Mouse (Mus musculus): ENCODE measurements around the gene Igsf8. TPM values are rescaled to one million over a fixed set of nuclear protein-coding genes. Genes with fewer than 3 reads are reported as not detected.

Gene Igsf8
- polyA plus RNA-seq, 1 experiment from 2014 or later = 16.8 TPM

DNA sequence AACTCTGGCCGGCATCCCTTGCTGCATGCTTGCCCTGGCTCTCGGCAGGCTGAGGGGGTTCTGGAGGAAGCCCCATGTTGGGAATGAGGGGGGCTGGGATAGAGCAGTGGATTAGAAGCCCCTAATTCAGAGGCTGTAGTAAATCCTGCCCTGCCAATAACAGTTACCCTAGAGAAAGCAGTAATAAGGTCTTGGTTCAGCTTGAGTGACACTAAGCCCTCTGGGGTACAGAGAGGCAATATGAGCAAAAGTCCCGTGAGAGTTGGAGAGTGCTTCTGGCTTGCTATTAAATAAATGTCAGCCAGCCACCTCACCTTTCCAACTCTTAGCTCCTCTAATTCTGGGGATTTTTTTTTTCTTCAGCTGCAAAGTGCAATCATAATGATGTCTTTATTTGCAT lies 93.9 kb downstream of the Igsf8 start:
- Histone ChIP-seq H3K27ac (no peak overlapping the region), H3K4me2 (no peak overlapping the region), H3K36me3 (no peaks in the 10 kb centered on the region), H3K27me3 (peaks cover 38% of the 10 kb centered on the region), H3K4me3 (replicated peaks) (no peak overlapping the region), H3K9ac (no peak overlapping the region), H3K4me1 (replicated peaks) (no peaks in the 10 kb centered on the region), H3K9me3 (replicated peaks) (no peaks in the 10 kb centered on the region)
- ATAC-seq (ENCODE audit: low read depth) (no peak), DNase-seq (no peak)
- WGBS (ENCODE audit: insufficient replicate concordance) = 48% methylated on average over 3 of the region's 3 CpGs

DNA sequence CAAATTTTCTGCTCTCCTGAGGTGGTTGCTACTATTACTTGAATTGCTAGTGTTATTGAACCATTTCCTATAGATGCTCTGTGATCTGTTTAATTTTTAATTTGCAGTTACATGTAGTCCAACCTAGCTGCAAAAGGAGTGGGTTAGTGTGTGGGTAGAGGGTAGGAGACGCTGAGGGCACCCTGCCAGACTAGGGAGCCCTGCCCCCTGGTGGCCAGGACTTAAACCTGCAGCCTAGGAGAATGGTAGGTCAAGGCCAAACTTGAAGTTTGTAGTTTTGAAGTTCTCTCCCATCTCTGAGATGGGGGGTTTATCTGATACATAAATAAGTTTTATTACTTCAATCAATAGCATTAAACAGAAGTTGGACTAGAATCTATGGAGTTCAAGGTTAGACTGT lies 96.1 kb downstream of the Igsf8 start:
- 6% methylated on average over 1 of the region's 1 CpGs for WGBS (ENCODE audit: insufficient replicate concordance)
- Histone ChIP-seq H3K27me3 (peaks cover 22% of the 10 kb centered on the region), H3K4me2 (no peak overlapping the region), H3K27ac (no peak overlapping the region), H3K9ac (no peak overlapping the region), H3K4me3 (replicated peaks) (no peak overlapping the region), H3K36me3 (no peaks in the 10 kb centered on the region), H3K9me3 (replicated peaks) (no peaks in the 10 kb centered on the region), H3K4me1 (replicated peaks) (no peaks in the 10 kb centered on the region)
- ATAC-seq (ENCODE audit: low read depth) (no peak), DNase-seq (peak; percentile 20)

DNA sequence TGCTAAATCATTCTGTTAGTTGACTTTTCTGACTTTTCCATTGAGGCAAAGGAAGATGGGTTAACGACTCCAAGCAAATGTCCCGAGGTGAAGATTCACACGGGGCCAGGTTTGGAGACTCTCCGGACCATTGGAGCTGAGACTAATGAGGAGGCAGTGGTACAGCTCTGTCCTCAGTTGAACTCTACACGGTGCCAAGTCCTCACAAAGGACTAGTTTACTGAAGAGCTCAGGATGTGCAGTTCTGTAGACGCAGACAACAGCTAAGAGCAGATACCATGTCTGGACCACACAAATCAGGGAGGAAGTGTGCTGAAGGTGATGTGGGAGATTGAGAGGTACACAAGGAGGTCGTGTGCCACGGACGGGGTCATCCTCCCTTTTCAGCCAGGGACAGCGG lies 96.9 kb downstream of the Igsf8 start:
- Histone ChIP-seq H3K27me3 (peaks cover 15% of the 10 kb centered on the region), H3K9me3 (replicated peaks) (no peaks in the 10 kb centered on the region), H3K4me3 (replicated peaks) (no peak overlapping the region), H3K27ac (no peak overlapping the region), H3K4me2 (no peak overlapping the region), H3K36me3 (no peaks in the 10 kb centered on the region), H3K9ac (no peak overlapping the region), H3K4me1 (replicated peaks) (no peaks in the 10 kb centered on the region)
- DNase-seq (no peak), ATAC-seq (ENCODE audit: low read depth) (no peak)
- 54% methylated on average over 10 of the region's 10 CpGs for WGBS (ENCODE audit: insufficient replicate concordance)

DNA sequence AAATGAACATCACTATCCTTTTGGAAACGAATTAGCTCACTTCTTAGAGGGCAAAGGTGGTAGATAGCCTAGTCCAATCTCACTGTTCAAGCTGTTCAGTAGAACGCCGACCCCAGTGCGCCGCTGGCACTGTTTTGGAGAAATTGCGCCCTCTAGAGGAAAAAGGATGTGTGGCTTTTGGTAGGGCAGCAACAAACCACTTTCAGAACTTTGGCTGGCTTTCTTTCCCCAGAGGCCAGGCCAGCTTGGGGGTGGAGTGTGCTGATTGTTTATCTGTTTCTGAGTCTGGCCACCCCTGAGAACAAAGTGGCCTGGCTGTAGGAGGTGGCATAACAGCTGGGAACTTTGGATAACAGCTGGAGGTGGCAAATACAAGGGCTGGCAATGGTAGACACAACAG lies 103.2 kb downstream of the Igsf8 start:
- DNase-seq (peak; percentile 81), ATAC-seq (ENCODE audit: low read depth) (peak; percentile 71)
- H3K9ac ChIP-seq = no peak overlapping the region
- H3K4me3 ChIP-seq (replicated peaks) = 0 out of 2 replicates have a peak overlapping the region, but pooled peaks have one; percentile 15
- H3K4me1 ChIP-seq (replicated peaks) = peaks cover 20% of the 10 kb centered on the region
- H3K36me3 ChIP-seq = no peaks in the 10 kb centered on the region
- peaks cover 3% of the 10 kb centered on the region; the same call in 1 of the 2 replicates for H3K27me3 ChIP-seq
- no peak overlapping the region for H3K27ac ChIP-seq
- WGBS (ENCODE audit: insufficient replicate concordance) = 5% methylated on average over 6 of the region's 6 CpGs
- H3K4me2 ChIP-seq = peak overlapping the region; percentile 47
- H3K9me3 ChIP-seq (replicated peaks) = no peaks in the 10 kb centered on the region

DNA sequence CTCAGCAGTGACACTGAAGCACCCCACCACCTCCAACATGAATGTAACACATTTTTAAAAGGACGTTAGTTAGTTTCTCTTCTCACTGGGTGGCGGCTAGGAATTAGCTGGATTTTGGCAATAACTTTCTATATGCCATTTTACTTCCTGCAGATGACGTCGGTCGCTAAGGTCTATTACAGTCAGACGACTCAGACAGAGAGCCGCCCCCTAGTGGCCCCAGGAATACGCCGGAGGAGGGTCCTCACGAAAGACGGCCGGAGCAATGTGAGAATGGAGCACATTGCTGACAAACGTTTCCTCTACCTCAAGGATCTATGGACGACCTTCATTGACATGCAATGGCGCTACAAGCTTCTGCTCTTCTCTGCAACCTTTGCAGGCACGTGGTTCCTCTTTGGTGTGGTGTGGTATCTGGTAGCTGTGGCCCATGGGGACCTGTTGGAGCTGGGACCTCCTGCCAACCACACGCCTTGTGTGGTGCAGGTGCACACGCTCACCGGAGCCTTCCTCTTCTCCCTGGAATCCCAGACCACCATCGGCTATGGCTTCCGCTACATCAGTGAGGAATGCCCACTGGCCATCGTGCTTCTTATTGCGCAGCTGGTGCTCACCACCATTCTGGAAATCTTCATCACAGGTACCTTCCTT lies 107.5 kb downstream of the Igsf8 start:
- DNase-seq = peak; percentile 30
- H3K4me2 ChIP-seq = peak overlapping the region; percentile 34

More for the DNA sequence above, 107.5 kb downstream of the Igsf8 start:
- Histone ChIP-seq H3K36me3 (no peaks in the 10 kb centered on the region), H3K4me1 (replicated peaks) (peaks cover 20% of the 10 kb centered on the region), H3K4me3 (replicated peaks) (no peak overlapping the region), H3K9me3 (replicated peaks) (no peaks in the 10 kb centered on the region), H3K27ac (no peak overlapping the region), H3K27me3 (peaks cover 2% of the 10 kb centered on the region), H3K9ac (no peak overlapping the region)
- no peak for ATAC-seq (ENCODE audit: low read depth)
- 27% methylated on average over 23 of the region's 23 CpGs for WGBS (ENCODE audit: insufficient replicate concordance)

Other genes with a start within 250 kb of the Igsf8 start
- 0.89 and 1.4 TPM in 2 replicates for gene Vangl2, start 233.2 kb upstream of the Igsf8 start, polyA plus RNA-seq (2015; fragmentation: Nextera tagmentation; extraction: Ambion mirVana)
- not detected in 2 replicates for gene Nhlh1, start 204.1 kb upstream of the Igsf8 start, polyA plus RNA-seq (2015; fragmentation: Nextera tagmentation; extraction: Ambion mirVana)
- 64.4 and 80.4 TPM in 2 replicates for gene Copa, start 179.1 kb upstream of the Igsf8 start, polyA plus RNA-seq (2015; fragmentation: Nextera tagmentation; extraction: Ambion mirVana)
- 33.6 and 38.6 TPM in 2 replicates for gene Ncstn, start 178.8 kb upstream of the Igsf8 start, polyA plus RNA-seq (2015; fragmentation: Nextera tagmentation; extraction: Ambion mirVana)
- 39.9 and 48.2 TPM in 2 replicates for gene Pex19, start 134.9 kb upstream of the Igsf8 start, polyA plus RNA-seq (2015; fragmentation: Nextera tagmentation; extraction: Ambion mirVana)
- 58.1 and 65.0 TPM in 2 replicates for gene Dcaf8, start 113.6 kb upstream of the Igsf8 start, polyA plus RNA-seq (2015; fragmentation: Nextera tagmentation; extraction: Ambion mirVana)
- 20.9 and 22.2 TPM in 2 replicates for gene Pea15a, start 54.8 kb upstream of the Igsf8 start, polyA plus RNA-seq (2015; fragmentation: Nextera tagmentation; extraction: Ambion mirVana)
- 0.29 and 0.55 TPM in 2 replicates for gene Casq1, start 41.8 kb upstream of the Igsf8 start, polyA plus RNA-seq (2015; fragmentation: Nextera tagmentation; extraction: Ambion mirVana)
- gene Atp1a4, start 3.2 kb upstream of the Igsf8 start, polyA plus RNA-seq (2015; fragmentation: Nextera tagmentation; extraction: Ambion mirVana) = 0.03 TPM in 1 of 2 replicates, not detected in the other
- gene Atp1a2, start 36.4 kb downstream of the Igsf8 start, polyA plus RNA-seq (2015; fragmentation: Nextera tagmentation; extraction: Ambion mirVana) = 0.25 and 0.32 TPM in 2 replicates
- gene Kcnj9, start 67.7 kb downstream of the Igsf8 start, polyA plus RNA-seq (2015; fragmentation: Nextera tagmentation; extraction: Ambion mirVana) = 0.05 TPM in 1 of 2 replicates, not detected in the other
- gene Kcnj10, start 79.6 kb downstream of the Igsf8 start, polyA plus RNA-seq (2015; fragmentation: Nextera tagmentation; extraction: Ambion mirVana) = 0.03 and 0.07 TPM in 2 replicates
- 2.4 and 2.7 TPM in 2 replicates for gene Pigm, start 114.9 kb downstream of the Igsf8 start, polyA plus RNA-seq (2015; fragmentation: Nextera tagmentation; extraction: Ambion mirVana)
- gene Slamf9, start 213.7 kb downstream of the Igsf8 start, polyA plus RNA-seq (2015; fragmentation: Nextera tagmentation; extraction: Ambion mirVana) = 1.5 and 1.9 TPM in 2 replicates
- 1.6 and 2.5 TPM in 2 replicates for gene Igsf9, start 220.1 kb downstream of the Igsf8 start, polyA plus RNA-seq (2015; fragmentation: Nextera tagmentation; extraction: Ambion mirVana)
- 127 and 145 TPM in 2 replicates for gene Tagln2, start 238.4 kb downstream of the Igsf8 start, polyA plus RNA-seq (2015; fragmentation: Nextera tagmentation; extraction: Ambion mirVana)